Mouse (Mus musculus) midbrain, embryonic 14.5 days (tissue): ENCODE results near the gene Wdr44. TPM values are rescaled to one million over a fixed set of nuclear protein-coding genes. Genes with fewer than 3 reads are reported as not detected.
"Not testable (repeated sequence)": the region's sequence is repeated elsewhere in the genome, so short reads cannot be mapped to it uniquely, and the experiment has no call there.

Experiments used
- ATAC-seq: fragments of 200-750 bp; cut with Nextera tagmentation; 2 replicates; pipeline ENCODE4 v1.8.0; 2017; ENCODE audit warnings: moderate number of reproducible peaks, moderate library complexity; ENCODE audit not compliant: low FRiP score, low TSS enrichment
- DNase-seq: peaks from one replicate; pipeline ENCODE4 v3.0.0-alpha.2; 2015
- H3K27ac ChIP-seq: fragments of 300-500 bp; sonication (generic); replicated peaks from 2 replicates; pipeline ENCODE4 v1.5.1; 2014; ENCODE audit warnings: mild to moderate bottlenecking, low read depth, low read length, moderate library complexity
- H3K27me3 ChIP-seq: fragments of 300-500 bp; sonication (generic); 2 replicates; pipeline ENCODE4 v1.6.1; 2014; ENCODE audit warnings: low read length, control low read depth, mixed read lengths; ENCODE audit not compliant: control insufficient read depth, insufficient read depth
- H3K36me3 ChIP-seq: fragments of 300-500 bp; sonication (generic); 2 replicates; pipeline ENCODE4 v1.6.1; 2014; ENCODE audit warnings: low read length, control low read depth; ENCODE audit not compliant: control insufficient read depth, insufficient read depth
- H3K4me1 ChIP-seq: fragments of 300-500 bp; sonication (generic); 2 replicates; pipeline ENCODE4 v1.6.1; 2014; ENCODE audit warnings: mild to moderate bottlenecking, antibody characterized with exemption, low read length, control low read depth; ENCODE audit not compliant: control insufficient read depth, insufficient read depth
- H3K4me2 ChIP-seq: fragments of 300-500 bp; sonication (generic); 2 replicates; pipeline ENCODE4 v1.6.1; 2014; ENCODE audit warnings: mild to moderate bottlenecking, low read length, moderate library complexity
- H3K4me3 ChIP-seq: fragments of 300-500 bp; sonication (generic); replicated peaks from 2 replicates; pipeline ENCODE4 v1.5.1; 2014; ENCODE audit warnings: low read depth, low read length
- H3K9ac ChIP-seq: fragments of 300-500 bp; sonication (generic); replicated peaks from 2 replicates; pipeline ENCODE4 v1.6.1; 2014; ENCODE audit warnings: mild to moderate bottlenecking, low read length, moderate library complexity
- H3K9me3 ChIP-seq: fragments of 300-500 bp; sonication (generic); 2 replicates; pipeline ENCODE4 v1.6.1; 2016; ENCODE audit warnings: low read length, control low read depth, mixed read lengths; ENCODE audit not compliant: control insufficient read depth
- WGBS: fragments of 180-500 bp; shearing (Covaris S2); extraction: QIAGEN DNeasy Blood & Tissue Kit; methylation state at CpG from one replicate; pipeline ENCODE4 v1.1.7; 2014; 5-methylcytosine and 5-hydroxymethylcytosine counted together
- polyA plus RNA-seq: library from polyadenylated mRNA; unstranded; fragments of >200 nt; fragmentation: Nextera tagmentation; extraction: Ambion mirVana; gene quantifications from 2 replicates; pipeline ENCODE4 v1.2.1, GENCODE M21; 2014

Gene Wdr44
- polyA plus RNA-seq, 1 experiment from 2014 or later = 17.0 TPM

DNA sequence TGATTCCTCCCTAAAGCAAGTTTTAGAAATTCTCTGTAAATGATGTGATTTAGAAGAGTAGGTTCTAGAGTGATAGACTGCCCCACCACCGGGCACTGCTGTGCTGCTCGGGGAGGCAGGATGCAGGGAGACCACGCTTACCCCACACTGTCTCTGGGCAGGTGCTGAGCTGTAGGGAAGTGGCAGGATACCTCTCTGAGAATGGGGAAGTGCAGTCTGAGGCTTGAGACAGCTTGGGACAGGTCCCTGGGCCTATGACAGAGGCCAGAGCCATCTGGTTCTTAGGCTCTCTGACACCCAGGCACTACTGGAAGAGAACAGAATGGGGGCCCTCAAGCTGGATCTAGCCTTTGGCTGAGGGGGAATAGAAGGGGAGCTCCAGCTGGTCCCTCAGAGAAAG, 114.3 kb downstream of the Wdr44 start:
- Histone ChIP-seq H3K36me3 (no peaks in the 10 kb centered on the region), H3K4me2 (no peak overlapping the region), H3K27me3 (no peaks in the 10 kb centered on the region), H3K9me3 (no peaks in the 10 kb centered on the region), H3K4me1 (no peaks in the 10 kb centered on the region), H3K27ac (no peak overlapping the region), H3K9ac (no peak overlapping the region), H3K4me3 (no peak overlapping the region)
- DNase-seq = no peak
- no peak for ATAC-seq
- WGBS = 96% methylated on average over 3 of the region's 3 CpGs

DNA sequence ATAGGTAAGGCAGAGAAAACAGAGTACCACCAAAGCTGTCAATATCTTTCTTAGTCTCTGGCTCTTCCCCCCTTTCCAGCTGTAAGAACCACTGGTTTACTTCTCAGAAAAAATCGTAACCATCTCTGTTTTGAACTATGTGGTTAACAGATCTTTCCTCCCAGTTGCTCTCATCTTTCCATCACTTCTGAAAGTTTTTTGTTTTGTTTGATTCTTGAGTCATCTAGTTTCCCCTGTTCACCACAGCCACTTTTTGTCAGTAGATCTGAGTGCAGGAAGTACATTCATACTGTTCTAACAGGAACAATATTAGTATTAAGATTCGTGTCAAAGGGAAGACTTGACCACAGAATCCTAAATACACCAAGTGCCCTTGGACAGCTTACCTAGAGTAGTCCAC, 117.5 kb downstream of the Wdr44 start:
- 93% methylated on average over 2 of the region's 2 CpGs for WGBS
- no peak overlapping the region for H3K4me3 ChIP-seq
- no peaks in the 10 kb centered on the region for H3K36me3 ChIP-seq
- ATAC-seq (no peak), DNase-seq (no peak)
- H3K4me2 ChIP-seq = no peak overlapping the region
- H3K9ac ChIP-seq = no peak overlapping the region
- no peak overlapping the region for H3K27ac ChIP-seq
- H3K9me3 ChIP-seq = no peaks in the 10 kb centered on the region
- no peaks in the 10 kb centered on the region for H3K4me1 ChIP-seq
- no peaks in the 10 kb centered on the region for H3K27me3 ChIP-seq

DNA sequence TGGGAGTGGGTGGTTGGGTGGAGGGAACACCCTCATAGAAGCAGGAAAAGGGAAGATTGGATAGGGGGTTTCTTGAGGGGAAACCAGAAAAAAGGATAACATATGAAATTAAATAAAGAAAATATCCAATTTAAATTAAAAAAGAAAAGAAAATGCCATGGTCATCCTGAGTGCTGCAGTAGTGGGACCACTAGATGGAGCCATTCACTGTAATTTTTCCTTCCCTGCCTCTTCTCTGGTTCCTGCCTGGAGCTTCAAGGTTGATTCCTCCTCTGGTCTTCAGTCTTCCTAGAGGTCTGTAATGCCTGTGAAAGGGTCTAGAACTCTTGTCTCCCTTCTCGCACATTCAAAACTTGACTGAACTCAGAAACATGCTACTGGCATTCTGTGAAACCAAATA, 120.4 kb downstream of the Wdr44 start:
- H3K4me3 ChIP-seq, H3K9ac ChIP-seq, ATAC-seq, H3K27me3 ChIP-seq, H3K4me2 ChIP-seq, H3K9me3 ChIP-seq, H3K4me1 ChIP-seq, H3K36me3 ChIP-seq, DNase-seq, H3K27ac ChIP-seq: not testable (repeated sequence)
- 80% methylated on average over 1 of the region's 1 CpGs for WGBS

DNA sequence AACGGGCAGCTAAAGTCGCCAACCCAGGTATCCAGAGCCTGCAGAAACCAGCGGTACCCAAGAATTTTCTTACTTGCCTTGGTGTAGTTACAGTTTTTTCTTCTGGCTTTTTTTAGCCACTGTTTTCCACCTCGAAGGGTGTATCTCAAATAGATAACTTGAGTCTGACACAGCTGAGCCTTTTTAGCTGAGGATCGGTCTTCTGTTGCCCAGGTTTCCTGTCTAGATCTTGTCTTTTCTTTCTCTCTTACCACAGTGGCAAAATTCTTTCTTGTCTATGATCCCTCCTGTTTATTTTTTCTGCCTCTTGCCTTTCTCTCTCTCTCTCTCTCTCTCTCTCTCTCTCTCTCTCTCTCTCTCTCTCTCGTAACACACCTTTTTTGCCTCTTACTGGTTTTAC, 130.0 kb downstream of the Wdr44 start:
- not testable (repeated sequence) for H3K4me3 ChIP-seq, H3K27me3 ChIP-seq, H3K4me2 ChIP-seq, H3K4me1 ChIP-seq, ATAC-seq, DNase-seq, H3K9ac ChIP-seq, H3K36me3 ChIP-seq, H3K27ac ChIP-seq, H3K9me3 ChIP-seq
- WGBS = 88% methylated on average over 6 of the region's 6 CpGs

DNA sequence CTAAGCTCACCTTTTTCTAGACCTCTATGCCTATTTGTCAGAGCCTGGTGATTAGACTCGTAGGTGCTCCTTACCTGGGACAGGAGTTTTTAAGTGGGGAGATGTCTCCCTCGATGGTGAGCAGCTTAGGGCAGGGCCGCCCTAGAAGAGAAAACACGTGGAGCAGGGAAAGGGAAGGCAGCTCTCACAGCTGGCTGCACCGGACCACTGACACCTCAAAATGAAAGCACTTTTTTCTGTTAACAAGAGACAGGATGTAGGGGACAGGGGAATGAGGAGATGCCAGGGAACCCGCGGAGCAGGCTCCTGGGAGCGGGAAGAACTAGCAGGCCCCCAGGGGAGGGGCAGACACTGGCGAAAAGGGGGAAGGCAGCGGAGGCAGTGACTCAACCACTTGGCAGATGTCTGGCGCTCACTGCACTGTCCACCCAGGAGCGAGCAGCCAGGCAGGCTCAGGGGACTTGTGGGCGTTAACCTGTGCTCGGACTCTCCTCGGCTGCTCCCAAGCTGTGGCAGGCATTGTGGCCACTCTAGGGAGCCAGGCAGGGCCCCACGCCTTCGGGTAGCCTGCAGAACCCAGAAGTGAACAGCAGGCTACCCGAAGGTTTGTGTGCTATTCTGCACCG, 130.7 kb downstream of the Wdr44 start:
- H3K27ac ChIP-seq = no peak overlapping the region
- H3K4me3 ChIP-seq = no peak overlapping the region
- 74% methylated on average over 19 of the region's 19 CpGs for WGBS
- H3K4me2 ChIP-seq = no peak overlapping the region
- H3K36me3 ChIP-seq = no peaks in the 10 kb centered on the region
- DNase-seq (no peak), ATAC-seq (no peak)
- no peaks in the 10 kb centered on the region for H3K27me3 ChIP-seq
- H3K9ac ChIP-seq = no peak overlapping the region
- no peaks in the 10 kb centered on the region for H3K4me1 ChIP-seq
- H3K9me3 ChIP-seq = no peaks in the 10 kb centered on the region

DNA sequence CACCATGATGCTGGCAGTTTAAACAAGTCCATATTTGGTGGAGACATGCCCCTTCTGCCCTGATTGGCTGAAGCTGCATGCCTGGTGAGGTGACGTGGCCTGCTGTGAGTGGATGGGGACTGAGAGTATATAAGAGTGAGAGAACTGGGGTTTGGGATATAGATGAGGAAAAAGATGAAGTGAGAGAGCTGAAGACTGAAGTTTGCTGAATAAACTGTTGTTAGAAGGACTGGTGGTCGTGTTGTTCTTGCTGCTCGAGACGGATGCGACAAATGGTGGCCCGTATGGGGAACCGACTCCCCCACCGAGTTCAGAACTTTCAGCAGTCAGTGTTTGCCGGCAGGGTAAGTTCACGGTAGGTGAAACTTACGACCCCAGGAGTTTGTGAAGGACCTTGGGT, 140.9 kb downstream of the Wdr44 start:
- not testable (repeated sequence) for H3K4me1 ChIP-seq, H3K9ac ChIP-seq, H3K27me3 ChIP-seq, H3K9me3 ChIP-seq, H3K36me3 ChIP-seq, DNase-seq, H3K4me2 ChIP-seq, H3K27ac ChIP-seq, ATAC-seq, H3K4me3 ChIP-seq
- 90% methylated on average over 11 of the region's 11 CpGs for WGBS

DNA sequence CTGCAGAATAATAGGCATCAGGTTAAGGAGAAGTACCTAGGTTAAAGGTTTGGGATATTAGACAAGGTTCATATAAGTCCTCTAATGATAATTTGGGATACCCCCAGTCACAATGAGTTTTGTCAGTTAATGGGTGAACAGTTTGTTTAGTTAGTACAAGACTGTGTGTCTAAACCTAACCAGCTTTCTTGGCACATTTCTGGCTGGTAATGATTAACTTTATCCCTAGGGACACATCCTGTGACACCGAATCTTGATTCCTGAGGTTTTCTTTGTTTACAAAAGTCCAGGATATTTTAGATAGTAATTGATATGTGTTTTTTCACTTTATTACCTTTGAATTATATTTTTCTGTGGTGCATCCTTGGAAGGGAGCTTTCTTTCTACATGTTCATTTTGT, 148.1 kb downstream of the Wdr44 start:
- H3K27ac ChIP-seq = no peak overlapping the region
- no peak overlapping the region for H3K4me2 ChIP-seq
- WGBS = 97% methylated on average over 1 of the region's 1 CpGs
- no peaks in the 10 kb centered on the region for H3K9me3 ChIP-seq
- H3K9ac ChIP-seq = no peak overlapping the region
- ATAC-seq = no peak
- H3K27me3 ChIP-seq = no peaks in the 10 kb centered on the region
- H3K4me3 ChIP-seq = no peak overlapping the region
- H3K36me3 ChIP-seq = no peaks in the 10 kb centered on the region
- no peak for DNase-seq
- H3K4me1 ChIP-seq = no peaks in the 10 kb centered on the region

Other genes starting within 250 kb of the Wdr44 start
- not detected in 2 replicates for gene Gm4907, start 189.5 kb downstream of the Wdr44 start, polyA plus RNA-seq